ENCODE assay signal across 28 mouse cellular contexts in the genomic region with DNA sequence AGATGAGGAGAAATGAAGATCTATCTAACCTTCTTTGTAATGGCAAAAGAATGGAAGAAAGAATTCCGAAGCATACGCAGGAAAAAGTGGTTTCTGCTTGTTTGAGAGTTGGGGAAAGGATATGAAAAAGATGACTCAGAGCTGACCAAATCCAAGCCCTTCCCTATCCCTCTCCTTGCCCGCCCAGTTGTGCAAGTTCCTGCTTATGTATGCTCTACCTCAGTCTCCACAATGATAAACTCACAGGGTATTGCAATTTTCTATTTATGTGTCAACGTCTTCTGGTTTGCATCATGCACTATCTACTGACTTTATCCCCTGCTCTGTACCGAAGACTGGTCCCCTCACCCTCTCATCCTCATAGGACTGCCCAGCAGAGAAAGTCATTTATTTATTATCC.
DNase-seq lines count a peak whose midpoint lies in the region; ATAC-seq and TF ChIP-seq lines count a peak whose summit lies in the region.
"Had no signal": no experiment of that assay in that cellular context is flagged by ENCODE, and none has a peak within 500 bp of the region (broad histone marks: within the 10 kb centered on the region; RNA-seq: fewer than 3 reads in every experiment).

No protein-coding gene starts in this region.

- DNase-seq in kidney, postnatal 4 days, result no peak
- DNase-seq in thymus, adult 2 months, result no peak
- no peak for DNase-seq in gastrocnemius, adult 8-10 months (ENCODE audit: low spot score in 2 of 2)
- DNase-seq: adrenal gland, postnatal 25 days; cerebellum, adult 18-20 months; cerebellum, postnatal 10 days; forebrain, postnatal 0 days; gastrocnemius, postnatal 10 days; heart, postnatal 36 days; kidney, adult 2 months; kidney, postnatal 10 days; liver, embryonic 13.5 days; lung, adult 18-20 months; right cerebral cortex, postnatal 25 days had no signal

- H3K9ac ChIP-seq in forebrain, embryonic 16.5 days (replicated peaks; ENCODE audit: low read depth, low read length), result no peak overlapping the region
- H3K9ac ChIP-seq in forebrain, embryonic 13.5 days, result no peak overlapping the region
- H3K9ac ChIP-seq in kidney, embryonic 16.5 days (replicated peaks; ENCODE audit: low read length), result no peak overlapping the region
- H3K9ac ChIP-seq in intestine, embryonic 15.5 days, result no peak overlapping the region
- no peak overlapping the region for H3K9ac ChIP-seq in stomach, embryonic 16.5 days (ENCODE audit: low read length)
- H3K9ac ChIP-seq: embryonic facial prominence, embryonic 15.5 days; forebrain, postnatal 0 days; hindbrain, embryonic 13.5 days; limb, embryonic 13.5 days; liver, embryonic 13.5 days; midbrain, embryonic 13.5 days had no signal

- H3K27ac ChIP-seq in forebrain, embryonic 16.5 days (ENCODE audit: low read length), result 0 out of 2 replicates have a peak overlapping the region, but pooled peaks have one; percentile 13
- H3K27ac ChIP-seq in forebrain, embryonic 13.5 days, result no peak overlapping the region
- 0 out of 2 replicates have a peak overlapping the region, but pooled peaks have one; percentile 3 for H3K27ac ChIP-seq in kidney, embryonic 16.5 days (ENCODE audit: low read length)
- H3K27ac ChIP-seq in intestine, embryonic 15.5 days, result peak overlapping the region; percentile 64
- peak overlapping the region; percentile 56 for H3K27ac ChIP-seq in stomach, embryonic 16.5 days (ENCODE audit: low read length)
- no peak overlapping the region for H3K27ac ChIP-seq in thymus, adult 2 months (ENCODE audit: control insufficient read depth, insufficient read depth, low read length)
- H3K27ac ChIP-seq: embryonic facial prominence, embryonic 10.5 days; forebrain, embryonic 10.5 days; hindbrain, embryonic 13.5 days; liver, embryonic 13.5 days; macrophage; midbrain, embryonic 13.5 days had no signal

- no peak for TF ChIP-seq CTCF in thymus, adult 2 months (IDR thresholded peaks at IDR 0.05; ENCODE audit: borderline replicate concordance, control insufficient read depth, extremely low read depth, insufficient read depth, low read length, poor library complexity)

- no peak overlapping the region for H3K4me2 ChIP-seq in forebrain, embryonic 16.5 days (ENCODE audit: low read length)
- no peak overlapping the region for H3K4me2 ChIP-seq in forebrain, embryonic 13.5 days
- H3K4me2 ChIP-seq in kidney, embryonic 16.5 days (replicated peaks; ENCODE audit: low read depth, low read length), result no peak overlapping the region
- no peak overlapping the region for H3K4me2 ChIP-seq in intestine, embryonic 15.5 days (replicated peaks)
- H3K4me2 ChIP-seq in stomach, embryonic 16.5 days (ENCODE audit: low read depth, low read length), result no peak overlapping the region
- H3K4me2 ChIP-seq: embryonic facial prominence, embryonic 15.5 days; hindbrain, embryonic 13.5 days; limb, embryonic 13.5 days; liver, embryonic 13.5 days; midbrain, embryonic 13.5 days had no signal

- no peaks in the 10 kb centered on the region for H3K36me3 ChIP-seq in forebrain, embryonic 16.5 days (ENCODE audit: control insufficient read depth, insufficient read depth)
- no peaks in the 10 kb centered on the region for H3K36me3 ChIP-seq in forebrain, embryonic 13.5 days (ENCODE audit: poor library complexity, severe bottlenecking)
- no peaks in the 10 kb centered on the region for H3K36me3 ChIP-seq in kidney, embryonic 16.5 days (ENCODE audit: insufficient read depth, low read length)
- H3K36me3 ChIP-seq in intestine, embryonic 15.5 days, result no peaks in the 10 kb centered on the region
- no peaks in the 10 kb centered on the region for H3K36me3 ChIP-seq in stomach, embryonic 16.5 days (ENCODE audit: control insufficient read depth, insufficient read depth, low read length)
- H3K36me3 ChIP-seq in thymus, adult 2 months (ENCODE audit: control insufficient read depth, insufficient read depth, low read length), result no peaks in the 10 kb centered on the region
- H3K36me3 ChIP-seq: embryonic facial prominence, embryonic 10.5 days; embryonic facial prominence, embryonic 15.5 days; forebrain, embryonic 10.5 days; hindbrain, embryonic 13.5 days; limb, embryonic 13.5 days; liver, embryonic 13.5 days; midbrain, embryonic 13.5 days had no signal

- no peaks in the 10 kb centered on the region for H3K27me3 ChIP-seq in forebrain, embryonic 16.5 days (replicated peaks; ENCODE audit: control insufficient read depth, insufficient read depth, low read length)
- no peaks in the 10 kb centered on the region for H3K27me3 ChIP-seq in forebrain, embryonic 13.5 days
- no peaks in the 10 kb centered on the region for H3K27me3 ChIP-seq in kidney, embryonic 16.5 days (ENCODE audit: insufficient read depth, low read length)
- H3K27me3 ChIP-seq in intestine, embryonic 15.5 days (replicated peaks), result no peaks in the 10 kb centered on the region
- no peaks in the 10 kb centered on the region for H3K27me3 ChIP-seq in stomach, embryonic 16.5 days (ENCODE audit: control insufficient read depth, insufficient read depth, low read length)
- H3K27me3 ChIP-seq in thymus, adult 2 months (ENCODE audit: control insufficient read depth, insufficient read depth, low read length), result no peaks in the 10 kb centered on the region
- H3K27me3 ChIP-seq: embryonic facial prominence, embryonic 15.5 days; hindbrain, embryonic 13.5 days; limb, embryonic 13.5 days; liver, embryonic 13.5 days; midbrain, embryonic 13.5 days had no signal

- 97% methylated on average over 5 of the region's 5 CpGs for WGBS in forebrain, embryonic 16.5 days
- WGBS in forebrain, embryonic 13.5 days, result 96% methylated on average over 5 of the region's 5 CpGs
- 84% methylated on average over 5 of the region's 5 CpGs for WGBS in kidney, embryonic 16.5 days
- WGBS in intestine, embryonic 15.5 days, result 40% methylated on average over 5 of the region's 5 CpGs
- 53% methylated on average over 5 of the region's 5 CpGs for WGBS in stomach, embryonic 16.5 days
- WGBS in thymus, adult 2 months, result 95% methylated on average over 5 of the region's 5 CpGs

- peaks cover 28% of the 10 kb centered on the region for H3K4me1 ChIP-seq in forebrain, embryonic 16.5 days (replicated peaks; ENCODE audit: control insufficient read depth, insufficient read depth, low read length)
- peaks cover 32% of the 10 kb centered on the region for H3K4me1 ChIP-seq in forebrain, embryonic 13.5 days
- H3K4me1 ChIP-seq in kidney, embryonic 16.5 days (ENCODE audit: insufficient read depth, low read length), result peaks cover 16% of the 10 kb centered on the region
- peaks cover 7% of the 10 kb centered on the region; the same call in 1 of the 2 replicates for H3K4me1 ChIP-seq in intestine, embryonic 15.5 days (replicated peaks)
- H3K4me1 ChIP-seq in stomach, embryonic 16.5 days (ENCODE audit: control insufficient read depth, insufficient read depth, low read length), result peaks cover 12% of the 10 kb centered on the region; the same call in 1 of the 2 replicates
- no peaks in the 10 kb centered on the region for H3K4me1 ChIP-seq in thymus, adult 2 months (replicated peaks; ENCODE audit: control insufficient read depth, insufficient read depth, low read length)
- H3K4me1 ChIP-seq: liver, embryonic 13.5 days had no signal

- no peak for TF ChIP-seq POLR2A in thymus, adult 2 months (IDR thresholded peaks at IDR 0.05; ENCODE audit: control insufficient read depth, extremely low read depth, insufficient read depth, low read length, poor library complexity)

- H3K9me3 ChIP-seq in forebrain, embryonic 16.5 days (ENCODE audit: control insufficient read depth, low read length), result no peaks in the 10 kb centered on the region
- no peaks in the 10 kb centered on the region for H3K9me3 ChIP-seq in forebrain, embryonic 13.5 days (replicated peaks)
- H3K9me3 ChIP-seq in kidney, embryonic 16.5 days (ENCODE audit: low read length), result no peaks in the 10 kb centered on the region; the same call in 1 of the 2 replicates
- no peaks in the 10 kb centered on the region for H3K9me3 ChIP-seq in intestine, embryonic 15.5 days
- no peaks in the 10 kb centered on the region for H3K9me3 ChIP-seq in stomach, embryonic 16.5 days (replicated peaks; ENCODE audit: control insufficient read depth, low read length)
- H3K9me3 ChIP-seq: embryonic facial prominence, embryonic 10.5 days; embryonic facial prominence, embryonic 15.5 days; forebrain, embryonic 10.5 days; hindbrain, embryonic 13.5 days; limb, embryonic 13.5 days; liver, embryonic 13.5 days; midbrain, embryonic 13.5 days had no signal

- no peak for ATAC-seq in forebrain, embryonic 16.5 days
- no peak for ATAC-seq in forebrain, embryonic 13.5 days
- no peak for ATAC-seq in kidney, embryonic 16.5 days (ENCODE audit: low FRiP score, low TSS enrichment)
- ATAC-seq in intestine, embryonic 15.5 days, result peak; percentile 18; the same call in 1 of the 2 replicates
- ATAC-seq in stomach, embryonic 16.5 days (ENCODE audit: insufficient read depth, low FRiP score), result no peak
- ATAC-seq: CD4-positive, CD25-positive, alpha-beta regulatory T cell, adult 4 months; forebrain, postnatal 0 days; lung, postnatal 0 days; midbrain, embryonic 13.5 days had no signal

- H3K4me3 ChIP-seq in forebrain, embryonic 16.5 days (replicated peaks; ENCODE audit: low read length), result no peak overlapping the region
- H3K4me3 ChIP-seq in forebrain, embryonic 13.5 days, result no peak overlapping the region
- no peak overlapping the region for H3K4me3 ChIP-seq in kidney, embryonic 16.5 days (ENCODE audit: low read length)
- no peak overlapping the region for H3K4me3 ChIP-seq in intestine, embryonic 15.5 days (replicated peaks)
- H3K4me3 ChIP-seq in stomach, embryonic 16.5 days (replicated peaks; ENCODE audit: low read length), result no peak overlapping the region
- no peak overlapping the region for H3K4me3 ChIP-seq in thymus, adult 2 months (ENCODE audit: control insufficient read depth, insufficient read depth, low read length)
- H3K4me3 ChIP-seq: embryonic facial prominence, embryonic 10.5 days; embryonic facial prominence, embryonic 15.5 days; forebrain, embryonic 10.5 days; hindbrain, embryonic 13.5 days; limb, embryonic 13.5 days; liver, embryonic 13.5 days; midbrain, embryonic 13.5 days had no signal

Comparison
In these comparisons a context has a peak if more than half of its experiments do, and no peak if none do; other contexts are left out.
1. H3K27ac ChIP-seq: peak in forebrain, embryonic 16.5 days (single experiment), kidney, embryonic 16.5 days (single experiment), intestine, embryonic 15.5 days (single experiment) and stomach, embryonic 16.5 days (single experiment); none in forebrain, embryonic 13.5 days (single experiment) and thymus, adult 2 months (single experiment).